In genomic region chr2:34645851-34646540, GRCm38 (mm10) we compare ENCODE assay signal across 8 mouse cellular contexts.
DNase-seq lines count a peak whose midpoint lies in the region; ATAC-seq lines count a peak whose summit lies in the region.

No protein-coding gene starts in this region.

- H3K4me2 ChIP-seq in liver, embryonic 15.5 days: peak overlapping the region; percentile 92

- no peaks in the 10 kb centered on the region for H3K9me3 ChIP-seq in liver, embryonic 15.5 days (replicated peaks)

- DNase-seq in layer of hippocampus, adult 9-11 months: peak; percentile 30
- no peak for DNase-seq in layer of hippocampus, postnatal 25 days (ENCODE audit: extremely low spot score in 1 of 2, low spot score in 1 of 2)
- DNase-seq in c-Kit-positive CD71-positive TER-119-negative erythroid progenitor cells, embryonic 14.5 days (ENCODE audit: low read depth): peak; percentile 80
- DNase-seq in gastrocnemius, postnatal 36 days: peak; percentile 45
- peak; percentile 70 for DNase-seq in neural tube, embryonic 10.5 days (ENCODE audit: extremely low spot score, low spot score)
- DNase-seq in thymus, postnatal 0 days (ENCODE audit: low spot score): peak; percentile 89

- peak overlapping the region; percentile 62 for H3K4me3 ChIP-seq in liver, embryonic 15.5 days (replicated peaks)

- H3K9ac ChIP-seq in liver, embryonic 15.5 days: peak overlapping the region; percentile 54

- intact Hi-C loops in gastrocnemius, postnatal 36 days (cut with DNase I): no loop called here

- H3K27me3 ChIP-seq in liver, embryonic 15.5 days: peaks cover 8% of the 10 kb centered on the region; the same call in 1 of the 2 replicates

- ATAC-seq in inflammation-experienced regulatory T-cells, adult 6 months: peak; percentile 92
- peak; percentile 90 for ATAC-seq in liver, embryonic 15.5 days (ENCODE audit: insufficient read depth)

- H3K4me1 ChIP-seq in liver, embryonic 15.5 days (replicated peaks): peaks cover 26% of the 10 kb centered on the region

- H3K27ac ChIP-seq in liver, embryonic 15.5 days (replicated peaks): no peak overlapping the region

- H3K36me3 ChIP-seq in liver, embryonic 15.5 days (replicated peaks): no peaks in the 10 kb centered on the region

- 6% methylated on average over 21 of the region's 21 CpGs for WGBS in liver, embryonic 15.5 days (ENCODE audit: insufficient replicate concordance)

Comparison
In these comparisons a context has a peak if more than half of its experiments do, and no peak if none do; other contexts are left out.
1. DNase-seq: peak in layer of hippocampus, adult 9-11 months (single experiment), c-Kit-positive CD71-positive TER-119-negative erythroid progenitor cells, embryonic 14.5 days (single experiment), gastrocnemius, postnatal 36 days (2 of 2), neural tube, embryonic 10.5 days (single experiment) and thymus, postnatal 0 days (single experiment); none in layer of hippocampus, postnatal 25 days (0 of 2).